Mouse (Mus musculus): ENCODE measurements at regions not wholly inside any gene's neighbourhood (a gene's known extent, or its start where the extent isn't known, plus 50 kb on each side); places are given as distances from the start of the nearest gene placed in this dataset.

- no peak for DNase-seq (ENCODE audit: inconsistent ontology term)
These were observed 159.0 kb upstream of the Dusp10 start for GRCm38 (mm10) chr1:183853956-183854613.

- DNase-seq (ENCODE audit: inconsistent ontology term), result peak; percentile 88
These were observed 148.0 kb upstream of the Dusp10 start for GRCm38 (mm10) chr1:183865111-183865510.

GRCm38 (mm10) chr1:183865586-183865985 is 147.5 kb upstream of the Dusp10 start:
- DNase-seq (ENCODE audit: inconsistent ontology term), result no peak

- DNase-seq (ENCODE audit: inconsistent ontology term), result peak; percentile 36
These were observed 144.1 kb upstream of the Dusp10 start for GRCm38 (mm10) chr1:183868965-183869364.

GRCm38 (mm10) chr1:183895936-183896335 is 117.2 kb upstream of the Dusp10 start:
- no peak for DNase-seq (ENCODE audit: inconsistent ontology term)

GRCm38 (mm10) chr1:183898091-183898490 is 115.0 kb upstream of the Dusp10 start:
- no peak for DNase-seq (ENCODE audit: inconsistent ontology term)

GRCm38 (mm10) chr1:183904564-183904963 is 108.5 kb upstream of the Dusp10 start:
- no peak for DNase-seq (ENCODE audit: inconsistent ontology term)

GRCm38 (mm10) chr1:183905345-183906142 is 107.6 kb upstream of the Dusp10 start:
- peak; percentile 89 for DNase-seq (ENCODE audit: inconsistent ontology term)

GRCm38 (mm10) chr1:183917656-183918055 is 95.4 kb upstream of the Dusp10 start:
- peak; percentile 46 for DNase-seq (ENCODE audit: inconsistent ontology term)

- peak; percentile 55 for DNase-seq (ENCODE audit: inconsistent ontology term)
These were observed 91.8 kb upstream of the Dusp10 start for GRCm38 (mm10) chr1:183921262-183921661.

GRCm38 (mm10) chr1:183928539-183928938 is 84.6 kb upstream of the Dusp10 start:
- no peak for DNase-seq (ENCODE audit: inconsistent ontology term)

GRCm38 (mm10) chr1:183930363-183930982 is 82.6 kb upstream of the Dusp10 start:
- DNase-seq (ENCODE audit: inconsistent ontology term), result no peak

- DNase-seq (ENCODE audit: inconsistent ontology term), result no peak
These were observed 82.0 kb upstream of the Dusp10 start for GRCm38 (mm10) chr1:183931141-183931540.

GRCm38 (mm10) chr1:183933845-183934244 is 79.3 kb upstream of the Dusp10 start:
- DNase-seq (ENCODE audit: inconsistent ontology term), result no peak

- DNase-seq (ENCODE audit: inconsistent ontology term), result no peak
These were observed 75.9 kb upstream of the Dusp10 start for GRCm38 (mm10) chr1:183937166-183937565.

- DNase-seq (ENCODE audit: inconsistent ontology term), result no peak
These were observed 74.7 kb upstream of the Dusp10 start for GRCm38 (mm10) chr1:183938361-183938760.

GRCm38 (mm10) chr1:183940706-183941105 is 72.4 kb upstream of the Dusp10 start:
- DNase-seq (ENCODE audit: inconsistent ontology term), result no peak

GRCm38 (mm10) chr1:183946241-183946640 is 66.9 kb upstream of the Dusp10 start:
- DNase-seq (ENCODE audit: inconsistent ontology term), result no peak

GRCm38 (mm10) chr1:183947066-183947465 is 66.0 kb upstream of the Dusp10 start:
- no peak for DNase-seq (ENCODE audit: inconsistent ontology term)

GRCm38 (mm10) chr1:183949205-183949604 is 63.9 kb upstream of the Dusp10 start:
- DNase-seq (ENCODE audit: inconsistent ontology term), result no peak

GRCm38 (mm10) chr1:183954086-183954485 is 59.0 kb upstream of the Dusp10 start:
- no peak for DNase-seq (ENCODE audit: inconsistent ontology term)

- no peak for DNase-seq (ENCODE audit: inconsistent ontology term)
These were observed 56.7 kb upstream of the Dusp10 start for GRCm38 (mm10) chr1:183956391-183956790.

- no peak for DNase-seq (ENCODE audit: inconsistent ontology term)
These were observed 51.7 kb upstream of the Dusp10 start for GRCm38 (mm10) chr1:183961383-183961782.
